Mouse (Mus musculus) bone marrow, adult 2 months (tissue): ENCODE results near the gene Traip. TPM values are rescaled to one million over a fixed set of nuclear protein-coding genes. Genes with fewer than 3 reads are reported as not detected.

Experiments
- H3K27ac ChIP-seq: fragments of 200-500 bp; 2 replicates; pipeline ENCODE4 v1.5.1; 2012; ENCODE audit warnings: low read depth, mild to moderate bottlenecking, control low read depth, inconsistent platforms, low read length; ENCODE audit not compliant: control insufficient read depth, poor library complexity, insufficient read depth
- H3K4me1 ChIP-seq: fragments of 200-500 bp; 2 replicates; pipeline ENCODE4 v1.6.1; 2011; ENCODE audit warnings: low read length; ENCODE audit not compliant: control insufficient read depth, insufficient read depth
- H3K4me3 ChIP-seq: fragments of 200-500 bp; replicated peaks from 2 replicates; pipeline ENCODE3; 2011; ENCODE audit warnings: mild to moderate bottlenecking, low read depth, low read length, control low read depth; ENCODE audit not compliant: control insufficient read depth
- CTCF ChIP-seq: fragments of 200-500 bp; IDR thresholded peaks from 2 replicates; pipeline ENCODE4 v1.5.1; 2011; ENCODE audit warnings: low read length, control low read depth; ENCODE audit not compliant: control insufficient read depth, insufficient read depth
- POLR2A ChIP-seq: fragments of 200-500 bp; IDR thresholded peaks from 2 replicates; pipeline ENCODE4 v1.6.1; 2011; ENCODE audit warnings: low read depth, mild to moderate bottlenecking, control low read depth, low read length, borderline replicate concordance; ENCODE audit not compliant: control insufficient read depth
- WGBS: fragments of 180-500 bp; shearing (Covaris S2); methylation state at CpG from one replicate; pipeline ENCODE4 v1.1.7; 2018; 5-methylcytosine and 5-hydroxymethylcytosine counted together
- polyA plus RNA-seq: library from polyadenylated mRNA; stranded (reverse); fragments of >200 nt; gene quantifications from 2 replicates; pipeline ENCODE4 v1.2.4, GENCODE M21; 2011; ENCODE audit warnings: low replicate concordance; ENCODE audit not compliant: missing spikeins, insufficient read depth, insufficient read length

The Traip gene
- polyA plus RNA-seq, 1 experiment, result 27.0 TPM

DNA sequence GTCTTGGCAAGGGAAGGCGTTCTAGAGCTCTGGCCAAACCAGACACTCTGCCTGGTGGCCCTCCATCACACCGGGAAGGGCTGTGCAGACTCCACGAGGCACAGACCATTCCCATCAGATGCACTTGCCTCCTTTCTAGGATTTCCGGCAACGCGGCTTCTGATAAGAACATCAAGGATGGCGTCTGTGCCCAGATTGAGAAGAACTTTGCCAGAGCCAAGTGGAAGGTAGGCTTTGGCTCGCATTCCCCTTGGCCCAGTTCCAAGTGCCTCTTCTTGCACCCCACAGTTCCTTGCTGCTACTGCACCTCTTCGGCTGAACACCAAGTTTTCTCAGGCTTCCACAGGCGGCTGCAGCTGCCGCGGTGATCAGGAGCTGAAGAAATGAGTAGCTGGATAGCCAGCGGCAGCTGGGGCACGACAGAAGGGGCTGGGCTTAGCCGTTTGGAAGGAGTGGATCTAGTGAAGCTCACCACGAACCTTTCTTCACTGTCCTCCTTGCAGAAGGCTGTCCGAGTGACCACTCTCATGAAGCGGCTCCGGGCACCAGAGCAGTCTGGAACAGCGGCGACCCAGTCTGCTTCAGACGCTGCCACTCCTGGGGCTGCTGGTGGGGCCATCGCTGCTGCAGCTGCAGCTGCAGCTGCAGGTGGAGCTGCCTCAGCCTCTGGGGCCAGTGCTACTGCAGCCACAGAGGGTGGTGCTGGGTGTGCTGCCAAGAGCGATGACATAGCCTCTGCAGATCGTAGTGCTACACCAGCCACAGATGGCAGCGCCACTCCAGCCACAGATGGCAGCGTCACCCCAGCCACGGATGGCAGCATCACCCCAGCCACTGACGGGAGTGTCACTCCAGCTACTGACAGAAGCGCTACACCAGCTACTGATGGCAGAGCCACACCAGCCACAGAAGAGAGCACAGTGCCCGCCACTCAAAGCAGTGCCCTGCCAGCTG lies 2.4 kb upstream of the Traip start:
- H3K4me1 ChIP-seq, result peaks cover 2% of the 10 kb centered on the region; the same call in 1 of the 2 replicates
- WGBS, result 81% methylated on average over 31 of the region's 31 CpGs
- TF ChIP-seq POLR2A, result no peak
- TF ChIP-seq CTCF, result no peak

DNA sequence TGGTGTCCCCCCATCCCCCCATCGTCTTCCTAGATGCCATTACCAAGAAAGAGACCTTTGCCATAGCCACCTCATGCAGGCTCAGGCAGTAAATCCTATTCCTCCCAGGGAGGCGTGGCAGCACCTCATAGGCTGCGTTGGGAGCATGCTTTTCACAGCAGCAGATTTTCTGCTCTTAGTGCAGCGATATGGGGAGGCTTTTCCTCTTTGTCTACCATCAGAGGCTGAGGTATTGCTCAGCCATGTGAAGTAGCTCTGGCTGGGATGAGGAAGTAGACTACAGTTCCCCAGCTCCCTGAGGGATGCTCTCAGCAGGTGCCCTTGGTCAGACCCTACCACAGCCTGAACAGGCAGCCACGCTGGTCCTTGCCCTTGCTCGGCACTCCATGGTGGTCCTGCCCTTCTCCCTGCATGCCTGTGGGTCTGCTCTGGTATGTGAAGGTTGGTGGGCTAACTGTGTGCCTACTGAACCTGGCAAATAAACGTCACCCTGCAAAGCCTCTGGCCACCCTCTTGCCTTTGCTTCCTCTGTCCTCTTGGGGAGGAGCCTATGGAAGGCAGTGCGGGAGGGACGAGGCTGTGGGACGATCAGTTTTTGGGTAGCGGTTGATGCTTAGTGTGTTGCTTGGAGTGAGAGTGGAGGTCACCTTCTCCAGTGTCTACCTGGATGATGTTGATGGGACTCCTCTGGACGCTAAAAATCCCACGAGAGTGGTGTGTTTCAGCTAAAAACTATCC lies 583 bp upstream of the Traip start:
- Histone ChIP-seq H3K4me1 (peaks cover 2% of the 10 kb centered on the region; the same call in 1 of the 2 replicates), H3K27ac (no peak overlapping the region), H3K4me3 (no peak overlapping the region)
- no peak for TF ChIP-seq CTCF
- TF ChIP-seq POLR2A, result no peak
- 71% methylated on average over 13 of the region's 13 CpGs for WGBS

More for the DNA sequence above, 2.4 kb upstream of the Traip start:
- Histone ChIP-seq H3K4me3 (no peak overlapping the region), H3K27ac (no peak overlapping the region)

DNA sequence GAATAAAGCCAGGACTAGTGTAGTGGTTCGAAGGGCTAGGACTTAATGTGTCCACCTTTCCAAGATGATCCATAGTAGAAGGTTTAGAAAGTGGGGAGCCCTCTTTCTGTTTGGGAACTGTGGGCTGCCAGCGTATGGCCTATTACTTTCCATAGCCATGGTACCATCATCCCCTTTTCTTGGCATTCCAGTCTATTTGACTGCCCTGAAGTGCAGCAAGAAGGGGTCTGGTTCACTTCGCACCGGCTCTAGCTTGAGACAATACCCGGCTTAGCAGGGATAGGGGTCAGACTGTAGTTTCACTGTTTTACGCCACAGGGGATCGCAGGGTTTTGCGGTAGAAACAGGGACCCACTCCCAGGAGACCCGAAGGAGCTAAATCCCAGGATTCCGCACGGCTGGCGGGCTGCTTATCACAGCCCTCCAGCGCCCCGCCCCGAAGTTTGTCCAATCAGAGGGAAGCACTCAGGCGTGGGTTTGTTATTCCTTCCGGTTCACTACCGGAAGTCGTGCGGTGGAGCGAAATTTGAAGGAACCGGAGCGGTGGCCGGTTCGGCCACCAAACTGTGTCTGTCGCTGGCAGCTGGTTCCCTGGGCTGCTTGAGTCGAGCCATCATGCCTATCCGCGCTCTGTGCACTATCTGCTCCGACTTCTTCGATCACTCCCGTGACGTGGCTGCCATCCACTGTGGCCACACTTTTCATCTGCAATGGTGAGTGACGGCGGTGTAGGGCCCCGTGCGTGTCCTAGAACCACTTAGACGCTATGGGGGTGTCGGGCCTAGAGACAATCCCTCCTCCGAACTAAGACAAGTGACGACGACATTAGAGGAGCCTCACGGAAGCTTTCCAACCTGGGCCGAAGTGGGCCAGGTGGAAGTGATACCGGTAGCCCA lies 772 bp downstream of the Traip start:
- H3K4me3 ChIP-seq, result peak overlapping the region; percentile 97
- peak overlapping the region; percentile 42; the same call in 1 of the 2 replicates for H3K27ac ChIP-seq
- peaks cover 2% of the 10 kb centered on the region; the same call in 1 of the 2 replicates for H3K4me1 ChIP-seq
- TF ChIP-seq CTCF (no peak), POLR2A (peak; percentile 51; the same call in 1 of the 2 replicates)
- WGBS, result 18% methylated on average over 45 of the region's 45 CpGs

DNA sequence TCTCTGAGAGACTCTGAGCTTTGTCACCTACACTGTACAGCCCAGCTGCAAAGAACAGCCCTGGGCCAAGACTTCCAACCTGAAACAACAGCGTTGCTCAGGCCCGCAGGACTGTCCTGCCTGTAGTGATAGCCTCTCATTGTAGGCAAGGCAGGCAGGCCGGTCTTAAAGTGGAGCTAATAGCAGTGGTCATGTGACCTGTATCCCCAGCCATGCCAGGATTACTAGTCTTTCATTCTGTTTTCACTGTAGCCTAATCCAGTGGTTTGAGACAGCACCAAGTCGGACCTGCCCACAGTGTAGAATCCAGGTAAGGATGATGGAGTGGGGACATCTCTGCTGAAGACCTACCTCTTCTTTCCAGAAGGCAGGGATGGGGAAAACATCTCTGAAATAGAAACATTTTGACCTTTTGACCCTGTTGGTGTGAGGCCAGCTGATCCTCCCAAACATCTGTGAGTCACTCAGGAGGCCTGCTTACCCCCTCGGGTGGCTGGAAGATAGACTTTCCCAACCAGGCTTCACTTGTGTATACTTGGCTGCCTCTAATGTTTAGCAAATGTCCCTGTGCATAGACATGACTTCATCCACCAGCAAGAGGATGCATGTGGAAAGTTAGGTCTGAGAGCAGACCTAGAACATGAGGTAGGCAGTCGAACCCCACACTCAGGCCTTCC lies 5.8 kb downstream of the Traip start:
- TF ChIP-seq POLR2A (no peak), CTCF (no peak)
- H3K27ac ChIP-seq, result no peak overlapping the region
- no peaks in the 10 kb centered on the region for H3K4me1 ChIP-seq
- no peak overlapping the region for H3K4me3 ChIP-seq
- WGBS, result 86% methylated on average over 6 of the region's 6 CpGs

- TF ChIP-seq POLR2A (no peak), CTCF (no peak)
- WGBS, result 79% methylated on average over 6 of the region's 6 CpGs
These were observed 7.2 kb downstream of the Traip start for GRCm38 (mm10) chr9:107957141-107957540.

GRCm38 (mm10) chr9:107959896-107960295 lies 10.0 kb downstream of the Traip start:
- TF ChIP-seq POLR2A (no peak), CTCF (no peak)
- H3K27ac ChIP-seq, result no peak overlapping the region
- no peak overlapping the region for H3K4me3 ChIP-seq
- H3K4me1 ChIP-seq, result no peaks in the 10 kb centered on the region
- WGBS, result 95% methylated on average over 6 of the region's 6 CpGs

More at GRCm38 (mm10) chr9:107957141-107957540, 7.2 kb downstream of the Traip start:
- no peak overlapping the region for H3K4me3 ChIP-seq
- H3K4me1 ChIP-seq, result no peaks in the 10 kb centered on the region
- H3K27ac ChIP-seq, result no peak overlapping the region

GRCm38 (mm10) chr9:107960928-107961327 lies 11.0 kb downstream of the Traip start:
- WGBS, result 44% methylated on average over 4 of the region's 4 CpGs
- Histone ChIP-seq H3K27ac (no peak overlapping the region), H3K4me1 (no peaks in the 10 kb centered on the region), H3K4me3 (no peak overlapping the region)
- TF ChIP-seq CTCF (peak; percentile 23; the same call in 1 of the 2 replicates), POLR2A (no peak)
